Mouse (Mus musculus) midbrain, embryonic 10.5 days (tissue): ENCODE results near the gene Gm572. TPM values are rescaled to one million over a fixed set of nuclear protein-coding genes. Genes with fewer than 3 reads are reported as not detected.

Source experiments
- DNase-seq: peaks from one replicate; pipeline ENCODE4 v3.0.0-alpha.2; 2017; ENCODE audit warnings: low spot score
- H3K27ac ChIP-seq: fragments of 300-500 bp; sonication (generic); replicated peaks from 2 replicates; pipeline ENCODE4 v1.5.1; 2016; ENCODE audit warnings: mild to moderate bottlenecking
- H3K27me3 ChIP-seq: fragments of 300-500 bp; sonication (generic); 2 replicates; pipeline ENCODE4 v1.6.1; 2016; ENCODE audit warnings: low read depth, mild to moderate bottlenecking; ENCODE audit not compliant: poor library complexity, severe bottlenecking
- H3K36me3 ChIP-seq: fragments of 300-500 bp; sonication (generic); 2 replicates; pipeline ENCODE4 v1.6.1; 2016; ENCODE audit warnings: mild to moderate bottlenecking, moderate library complexity
- H3K4me1 ChIP-seq: fragments of 300-500 bp; sonication (generic); 2 replicates; pipeline ENCODE4 v1.6.1; 2016
- H3K4me3 ChIP-seq: fragments of 300-500 bp; sonication (generic); 2 replicates; pipeline ENCODE4 v1.5.1; 2016; ENCODE audit warnings: mild to moderate bottlenecking, moderate library complexity
- H3K9me3 ChIP-seq: fragments of 300-500 bp; sonication (generic); replicated peaks from 2 replicates; pipeline ENCODE4 v1.6.1; 2016; ENCODE audit warnings: mild to moderate bottlenecking
- WGBS: fragments of 180-500 bp; shearing (Covaris S2); methylation state at CpG from one replicate; pipeline ENCODE4 v1.1.7; 2016; 5-methylcytosine and 5-hydroxymethylcytosine counted together
- polyA plus RNA-seq: library from polyadenylated mRNA; unstranded; fragments of >200 nt; fragmentation: Nextera tagmentation; extraction: Ambion mirVana; gene quantifications from 2 replicates; pipeline ENCODE4 v1.2.1, GENCODE M21; 2016

Gm572 gene
- polyA plus RNA-seq: 0.09 TPM in 1 of 2 replicates, not detected in the other

GRCm38 (mm10) chr4:148643291-148644156, at the start of gene Gm572:
Gene Gm572 (plus strand): TSS chr4:148643317.
- Histone ChIP-seq H3K4me3 (no peak within 1 kb of the TSS; the same call in 1 of the 2 replicates), H3K4me1 (peaks cover 9% of the 10 kb centered on the region), H3K27me3 (no peaks in the 10 kb centered on the region), H3K27ac (no peak within 1 kb of the TSS), H3K9me3 (no peaks in the 10 kb centered on the region), H3K36me3 (no peaks in the 10 kb centered on the region)
- no peak for DNase-seq
- 72% methylated on average over 15 of the region's 15 CpGs for WGBS

GRCm38 (mm10) chr4:148593996-148594395, 49.1 kb upstream of the Gm572 start:
- H3K4me3 ChIP-seq: no peak overlapping the region
- H3K4me1 ChIP-seq: peaks cover 25% of the 10 kb centered on the region
- peaks cover 5% of the 10 kb centered on the region; the same call in 1 of the 2 replicates for H3K9me3 ChIP-seq
- peaks cover 66% of the 10 kb centered on the region for H3K36me3 ChIP-seq
- H3K27me3 ChIP-seq: no peaks in the 10 kb centered on the region
- H3K27ac ChIP-seq: no peak overlapping the region
- 93% methylated on average over 11 of the region's 11 CpGs for WGBS
- no peak for DNase-seq

GRCm38 (mm10) chr4:148595916-148596315, 47.2 kb upstream of the Gm572 start:
- Histone ChIP-seq H3K4me3 (no peak overlapping the region), H3K27ac (no peak overlapping the region), H3K36me3 (peaks cover 78% of the 10 kb centered on the region), H3K9me3 (peaks cover 7% of the 10 kb centered on the region; the same call in 1 of the 2 replicates), H3K27me3 (no peaks in the 10 kb centered on the region), H3K4me1 (peaks cover 20% of the 10 kb centered on the region)
- DNase-seq: no peak
- WGBS: 94% methylated on average over 6 of the region's 6 CpGs

- H3K4me3 ChIP-seq: no peak overlapping the region
- DNase-seq: no peak
- H3K4me1 ChIP-seq: peaks cover 18% of the 10 kb centered on the region
- peaks cover 78% of the 10 kb centered on the region for H3K36me3 ChIP-seq
- H3K9me3 ChIP-seq: peaks cover 7% of the 10 kb centered on the region; the same call in 1 of the 2 replicates
- H3K27ac ChIP-seq: no peak overlapping the region
- 98% methylated on average over 3 of the region's 3 CpGs for WGBS
- H3K27me3 ChIP-seq: no peaks in the 10 kb centered on the region
These were observed 46.4 kb upstream of the Gm572 start for GRCm38 (mm10) chr4:148596731-148597130.

GRCm38 (mm10) chr4:148598826-148599225, 44.3 kb upstream of the Gm572 start:
- H3K36me3 ChIP-seq: peaks cover 64% of the 10 kb centered on the region
- no peaks in the 10 kb centered on the region for H3K27me3 ChIP-seq
- peaks cover 7% of the 10 kb centered on the region; the same call in 1 of the 2 replicates for H3K9me3 ChIP-seq
- H3K4me3 ChIP-seq: no peak overlapping the region
- H3K4me1 ChIP-seq: no peaks in the 10 kb centered on the region
- H3K27ac ChIP-seq: no peak overlapping the region
- 94% methylated on average over 12 of the region's 12 CpGs for WGBS
- no peak for DNase-seq

- no peak for DNase-seq
- H3K9me3 ChIP-seq: peaks cover 7% of the 10 kb centered on the region; the same call in 1 of the 2 replicates
- WGBS: 91% methylated on average over 4 of the region's 4 CpGs
- H3K4me3 ChIP-seq: no peak overlapping the region
- H3K36me3 ChIP-seq: peaks cover 49% of the 10 kb centered on the region
- H3K4me1 ChIP-seq: peaks cover 4% of the 10 kb centered on the region; the same call in 1 of the 2 replicates
- H3K27me3 ChIP-seq: no peaks in the 10 kb centered on the region
- no peak overlapping the region for H3K27ac ChIP-seq
These were observed 42.8 kb upstream of the Gm572 start for GRCm38 (mm10) chr4:148600316-148600715.

GRCm38 (mm10) chr4:148601871-148602270, 41.2 kb upstream of the Gm572 start:
- no peak overlapping the region for H3K4me3 ChIP-seq

GRCm38 (mm10) chr4:148602357-148603120, 40.6 kb upstream of the Gm572 start, which contains the start of gene Masp2:
Gene Masp2 (plus strand): TSS chr4:148602554.
- Histone ChIP-seq H3K9me3 (peaks cover 7% of the 10 kb centered on the region; the same call in 1 of the 2 replicates), H3K36me3 (peaks cover 31% of the 10 kb centered on the region), H3K27ac (no peak within 1 kb of the TSS), H3K4me3 (no peak within 1 kb of the TSS), H3K27me3 (no peaks in the 10 kb centered on the region), H3K4me1 (peaks cover 4% of the 10 kb centered on the region; the same call in 1 of the 2 replicates)
- WGBS: 91% methylated on average over 14 of the region's 14 CpGs
- DNase-seq: no peak

More at GRCm38 (mm10) chr4:148601871-148602270, 41.2 kb upstream of the Gm572 start:
- Histone ChIP-seq H3K27me3 (no peaks in the 10 kb centered on the region), H3K36me3 (peaks cover 33% of the 10 kb centered on the region), H3K9me3 (peaks cover 7% of the 10 kb centered on the region; the same call in 1 of the 2 replicates), H3K27ac (no peak overlapping the region), H3K4me1 (peaks cover 4% of the 10 kb centered on the region; the same call in 1 of the 2 replicates)
- WGBS: 88% methylated on average over 4 of the region's 4 CpGs
- no peak for DNase-seq

- Histone ChIP-seq H3K36me3 (peaks cover 21% of the 10 kb centered on the region), H3K27ac (no peak overlapping the region), H3K27me3 (no peaks in the 10 kb centered on the region), H3K9me3 (peaks cover 6% of the 10 kb centered on the region; the same call in 1 of the 2 replicates), H3K4me1 (peaks cover 4% of the 10 kb centered on the region; the same call in 1 of the 2 replicates), H3K4me3 (no peak overlapping the region)
- DNase-seq: no peak
- WGBS: 67% methylated on average over 10 of the region's 10 CpGs
These were observed 39.6 kb upstream of the Gm572 start for GRCm38 (mm10) chr4:148603376-148604139.

- DNase-seq: no peak
These were observed 39.0 kb upstream of the Gm572 start for GRCm38 (mm10) chr4:148604141-148604540.

GRCm38 (mm10) chr4:148604541-148605165, 38.5 kb upstream of the Gm572 start:
- no peak overlapping the region for H3K27ac ChIP-seq
- H3K9me3 ChIP-seq: no peaks in the 10 kb centered on the region
- H3K27me3 ChIP-seq: no peaks in the 10 kb centered on the region
- H3K36me3 ChIP-seq: peaks cover 14% of the 10 kb centered on the region
- peaks cover 4% of the 10 kb centered on the region; the same call in 1 of the 2 replicates for H3K4me1 ChIP-seq
- H3K4me3 ChIP-seq: no peak overlapping the region
- peak; percentile 65 for DNase-seq
- 88% methylated on average over 3 of the region's 3 CpGs for WGBS

More at GRCm38 (mm10) chr4:148604141-148604540, 39.0 kb upstream of the Gm572 start:
- Histone ChIP-seq H3K27me3 (no peaks in the 10 kb centered on the region), H3K4me1 (peaks cover 4% of the 10 kb centered on the region; the same call in 1 of the 2 replicates), H3K4me3 (no peak overlapping the region), H3K36me3 (peaks cover 15% of the 10 kb centered on the region), H3K9me3 (0 out of 2 replicates have a peak, but pooled peaks cover under 1% of the 10 kb centered on the region), H3K27ac (no peak overlapping the region)
- 81% methylated on average over 7 of the region's 7 CpGs for WGBS
